ENCODE assay signal across 15 mouse cellular contexts in genomic region chr10:63049106-63049505, GRCm38 (mm10). TPM values are rescaled to one million over a fixed set of nuclear protein-coding genes. Genes with fewer than 3 reads are reported as not detected.
"Had no signal": no experiment of that assay in that cellular context is flagged by ENCODE, and none has a peak within 500 bp of the region (broad histone marks: within the 10 kb centered on the region; RNA-seq: fewer than 3 reads in every experiment).

No protein-coding gene starts in this region.

- H3K4me2 ChIP-seq: limb, embryonic 12.5 days; liver, embryonic 15.5 days; midbrain, embryonic 13.5 days had no signal

- H3K27ac ChIP-seq: layer of hippocampus, adult 2 months; limb, embryonic 12.5 days; liver, embryonic 15.5 days; midbrain, embryonic 13.5 days had no signal

- DNase-seq: kidney, postnatal 14 days; liver; lung, adult 2 months; lung, postnatal 36 days; right cerebral cortex, adult 18-20 months; right cerebral cortex, postnatal 25 days; thymus, adult 18-20 months; thymus, postnatal 14 days had no signal

- H3K4me1 ChIP-seq: liver, embryonic 15.5 days; midbrain, embryonic 13.5 days had no signal

- H3K9ac ChIP-seq: limb, embryonic 12.5 days; liver, embryonic 15.5 days; midbrain, embryonic 13.5 days had no signal

- H3K4me3 ChIP-seq: layer of hippocampus, adult 2 months; limb, embryonic 12.5 days; liver, embryonic 15.5 days; midbrain, embryonic 13.5 days had no signal

- ATAC-seq: lung, postnatal 0 days; midbrain, embryonic 13.5 days had no signal

- H3K27me3 ChIP-seq: limb, embryonic 12.5 days; liver, embryonic 15.5 days; midbrain, embryonic 13.5 days had no signal

- H3K36me3 ChIP-seq: limb, embryonic 12.5 days; liver, embryonic 15.5 days; midbrain, embryonic 13.5 days had no signal

- H3K9me3 ChIP-seq: limb, embryonic 12.5 days; liver, embryonic 15.5 days; midbrain, embryonic 13.5 days had no signal

RNA-seq across cellular contexts. Expression of gene Pbld1, which starts 10.9 kb away (rescaled TPM):
- total RNA-seq: midbrain, postnatal 0 days had no signal

RNA-seq across cellular contexts. Expression of gene Pbld2, which starts 25.0 kb away (rescaled TPM):
- total RNA-seq: megakaryocyte progenitor cell, adult 5-6 weeks; midbrain, postnatal 0 days had no signal

RNA-seq across cellular contexts. Expression of gene Atoh7, which starts 50.3 kb away (rescaled TPM):
- total RNA-seq: megakaryocyte progenitor cell, adult 5-6 weeks had no signal
- polyA plus RNA-seq: liver, embryonic 15.5 days; lung, adult 2 months; lung, postnatal 0 days had no signal
